Mouse (Mus musculus) thymus, adult 2 months (tissue): ENCODE results near the gene Ror1.

Experiments used
- CTCF ChIP-seq: fragments of 200-500 bp; IDR thresholded peaks from 2 replicates; pipeline ENCODE4 v1.5.1; 2012; ENCODE audit warnings: mild to moderate bottlenecking, control low read depth, low read length, moderate library complexity, borderline replicate concordance; ENCODE audit not compliant: control insufficient read depth, poor library complexity, insufficient read depth; ENCODE audit errors: extremely low read depth
- POLR2A ChIP-seq: fragments of 200-500 bp; IDR thresholded peaks from 2 replicates; pipeline ENCODE4 v1.6.1; 2012; ENCODE audit warnings: mild to moderate bottlenecking, low read length, control low read depth, moderate library complexity; ENCODE audit not compliant: control insufficient read depth, poor library complexity, insufficient read depth; ENCODE audit errors: extremely low read depth

GRCm38 (mm10) chr4:100271736-100272127 lies 176.1 kb downstream of the Ror1 start:
- TF ChIP-seq CTCF (no peak), POLR2A (no peak)
